Mouse (Mus musculus): ENCODE results near the gene Ldlrad1. TPM values are rescaled to one million over a fixed set of nuclear protein-coding genes. Genes with fewer than 3 reads are reported as not detected.

The Ldlrad1 gene
- polyA plus RNA-seq, 1 experiment from 2014 or later = not detected

- Histone ChIP-seq H3K9ac (replicated peaks; ENCODE audit: low read depth, low read length) (peak within 1 kb of the TSS; percentile 72), H3K4me2 (replicated peaks; ENCODE audit: low read depth, low read length) (peak within 1 kb of the TSS; percentile 63), H3K27ac (ENCODE audit: low read length) (peak within 1 kb of the TSS; percentile 67), H3K4me3 (ENCODE audit: low read depth, low read length) (peak within 1 kb of the TSS; percentile 92), H3K4me1 (ENCODE audit: control insufficient read depth, insufficient read depth, low read length) (peaks cover 5% of the 10 kb centered on the region; the same call in 1 of the 2 replicates), H3K27me3 (ENCODE audit: control insufficient read depth, insufficient read depth, low read length) (no peaks in the 10 kb centered on the region), H3K36me3 (ENCODE audit: control insufficient read depth, insufficient read depth, low read length) (no peaks in the 10 kb centered on the region), H3K9me3 (ENCODE audit: control insufficient read depth, low read depth, low read length) (no peaks in the 10 kb centered on the region)
- WGBS = under 1% methylated on average over 94 of the region's 101 CpGs
- peak; percentile 96 for ATAC-seq (ENCODE audit: insufficient number of reproducible peaks, insufficient read depth, low FRiP score, low read depth)
Measured at GRCm38 (mm10) chr4:107253125-107254091, 44.4 kb downstream of the Ldlrad1 start, which contains the start of the genes Lrrc42 and Hspb11. TSS of gene Lrrc42 (minus strand) at chr4:107253532. TSS of gene Hspb11 (plus strand) at chr4:107253593.

- H3K36me3 ChIP-seq (ENCODE audit: control insufficient read depth, insufficient read depth, low read length) = no peaks in the 10 kb centered on the region
- H3K27me3 ChIP-seq (ENCODE audit: control insufficient read depth, insufficient read depth, low read length) = no peaks in the 10 kb centered on the region
- peak overlapping the region; percentile 65; the same call in 1 of the 2 replicates for H3K9ac ChIP-seq (replicated peaks; ENCODE audit: low read depth, low read length)
- no peaks in the 10 kb centered on the region for H3K9me3 ChIP-seq (ENCODE audit: control insufficient read depth, low read depth, low read length)
- no peak overlapping the region for H3K27ac ChIP-seq (ENCODE audit: low read length)
- WGBS = 22% methylated on average over 3 of the region's 3 CpGs
- H3K4me1 ChIP-seq (ENCODE audit: control insufficient read depth, insufficient read depth, low read length) = peaks cover 2% of the 10 kb centered on the region; the same call in 1 of the 2 replicates
- ATAC-seq (ENCODE audit: insufficient number of reproducible peaks, insufficient read depth, low FRiP score, low read depth) = no peak
- peak overlapping the region; percentile 92 for H3K4me3 ChIP-seq (ENCODE audit: low read depth, low read length)
- H3K4me2 ChIP-seq (replicated peaks; ENCODE audit: low read depth, low read length) = peak overlapping the region; percentile 60
Measured at GRCm38 (mm10) chr4:107254414-107254813, 45.4 kb downstream of the Ldlrad1 start.

- Histone ChIP-seq H3K27ac (ENCODE audit: low read length) (no peak overlapping the region), H3K27me3 (ENCODE audit: control insufficient read depth, insufficient read depth, low read length) (no peaks in the 10 kb centered on the region), H3K36me3 (ENCODE audit: control insufficient read depth, insufficient read depth, low read length) (peaks cover 3% of the 10 kb centered on the region; the same call in 1 of the 2 replicates), H3K4me1 (ENCODE audit: control insufficient read depth, insufficient read depth, low read length) (no peaks in the 10 kb centered on the region), H3K4me2 (replicated peaks; ENCODE audit: low read depth, low read length) (no peak overlapping the region), H3K4me3 (ENCODE audit: low read depth, low read length) (no peak overlapping the region), H3K9me3 (ENCODE audit: control insufficient read depth, low read depth, low read length) (no peaks in the 10 kb centered on the region), H3K9ac (replicated peaks; ENCODE audit: low read depth, low read length) (no peak overlapping the region)
- ATAC-seq (ENCODE audit: insufficient number of reproducible peaks, insufficient read depth, low FRiP score, low read depth) = no peak
- WGBS = 29% methylated on average over 4 of the region's 4 CpGs
Measured at GRCm38 (mm10) chr4:107260001-107260400, 51.0 kb downstream of the Ldlrad1 start.

Other genes starting within 250 kb of the Ldlrad1 start
- gene Mrpl37, start 142.3 kb upstream of the Ldlrad1 start, polyA plus RNA-seq (2014; fragmentation: Nextera tagmentation; extraction: Ambion mirVana) = 110 and 111 TPM in 2 replicates
- 4.9 and 7.4 TPM in 2 replicates for gene Cyb5rl, start 142.2 kb upstream of the Ldlrad1 start, polyA plus RNA-seq (2014; fragmentation: Nextera tagmentation; extraction: Ambion mirVana)
- not detected in 2 replicates for gene Cdcp2, start 112.3 kb upstream of the Ldlrad1 start, polyA plus RNA-seq (2014; fragmentation: Nextera tagmentation; extraction: Ambion mirVana)
- 384 and 395 TPM in 2 replicates for gene Tmem59, start 30.8 kb upstream of the Ldlrad1 start, polyA plus RNA-seq (2014; fragmentation: Nextera tagmentation; extraction: Ambion mirVana)
- gene Tceanc2, start 30.1 kb upstream of the Ldlrad1 start, polyA plus RNA-seq (2014; fragmentation: Nextera tagmentation; extraction: Ambion mirVana) = 16.1 and 20.8 TPM in 2 replicates
- 67.6 and 70.4 TPM in 2 replicates for gene Lrrc42, start 44.4 kb downstream of the Ldlrad1 start, polyA plus RNA-seq (2014; fragmentation: Nextera tagmentation; extraction: Ambion mirVana)
- gene Hspb11, start 44.4 kb downstream of the Ldlrad1 start, polyA plus RNA-seq (2014; fragmentation: Nextera tagmentation; extraction: Ambion mirVana) = 37.8 and 40.6 TPM in 2 replicates
- not detected in 2 replicates for gene Dio1, start 98.0 kb downstream of the Ldlrad1 start, polyA plus RNA-seq (2014; fragmentation: Nextera tagmentation; extraction: Ambion mirVana)
- gene Yipf1, start 105.2 kb downstream of the Ldlrad1 start, polyA plus RNA-seq (2014; fragmentation: Nextera tagmentation; extraction: Ambion mirVana) = 55.3 and 57.1 TPM in 2 replicates
- gene Ndc1, start 158.6 kb downstream of the Ldlrad1 start, polyA plus RNA-seq (2014; fragmentation: Nextera tagmentation; extraction: Ambion mirVana) = 35.5 and 37.3 TPM in 2 replicates
- 0.20 and 0.69 TPM in 2 replicates for gene Glis1, start 225.4 kb downstream of the Ldlrad1 start, polyA plus RNA-seq (2014; fragmentation: Nextera tagmentation; extraction: Ambion mirVana)